Mouse (Mus musculus) CH12.LX (cell line): Measurements from ENCODE around the gene Col4a4. TPM values are rescaled to one million over a fixed set of nuclear protein-coding genes. Genes with fewer than 3 reads are reported as not detected.

ENCODE experiments used
- DNase-seq: peaks from one replicate; pipeline ENCODE4 v3.0.0-alpha.2; 2013; ENCODE audit errors: extremely low read depth
- H3K27ac ChIP-seq: 2 replicates; pipeline ENCODE4 v1.5.1; 2012; ENCODE audit warnings: low read depth, mild to moderate bottlenecking, control low read depth, moderate library complexity; ENCODE audit not compliant: insufficient read depth
- H3K27me3 ChIP-seq: replicated peaks from 2 replicates; pipeline ENCODE3; 2012; ENCODE audit warnings: inconsistent platforms
- H3K36me3 ChIP-seq, 2 experiments: replicated peaks in 1 of 2; 2 replicates each; pipeline versions ENCODE3 to v1.6.1; 2012; ENCODE audit warnings: inconsistent platforms in 1 of 2, low read length in 1 of 2, mild to moderate bottlenecking in 1 of 2, mixed read lengths in 1 of 2, moderate library complexity in 1 of 2; ENCODE audit not compliant: control insufficient read depth in 1 of 2, insufficient read depth in 1 of 2
- H3K4me1 ChIP-seq, 2 experiments: 2 replicates each; pipeline ENCODE4 v1.6.1; 2012; ENCODE audit warnings: inconsistent platforms in 1 of 2, moderate library complexity in 1 of 2; ENCODE audit not compliant: insufficient read depth in 2 of 2, control insufficient read depth in 1 of 2
- H3K4me2 ChIP-seq: 2 replicates; pipeline ENCODE4 v1.6.1; 2012; ENCODE audit warnings: low read depth, mild to moderate bottlenecking, control low read depth; ENCODE audit not compliant: poor library complexity, insufficient read depth, severe bottlenecking
- H3K4me3 ChIP-seq, 3 experiments: fragments of 150-350 bp in 1 of 3; sonication (generic) in 1 of 3; replicated peaks in 1 of 3; 2 replicates each; pipeline versions ENCODE3 to v1.5.1; 2011 to 2012; ENCODE audit warnings: low read depth in 2 of 3, low read length in 2 of 3, mild to moderate bottlenecking in 2 of 3, moderate library complexity in 2 of 3, control low read depth in 1 of 3, improper control_type of control experiment in 1 of 3, inconsistent platforms in 1 of 3, mixed read lengths in 1 of 3; ENCODE audit not compliant: poor library complexity in 1 of 3
- H3K79me2 ChIP-seq: replicated peaks from 2 replicates; pipeline ENCODE4 v1.6.1; 2012; ENCODE audit warnings: mild to moderate bottlenecking, moderate library complexity; ENCODE audit not compliant: control insufficient read depth, poor library complexity, insufficient read depth, severe bottlenecking; ENCODE audit errors: extremely low read depth
- H3K9ac ChIP-seq: 2 replicates; pipeline ENCODE4 v1.6.1; 2012; ENCODE audit warnings: low read depth, mild to moderate bottlenecking, control low read depth, moderate library complexity; ENCODE audit not compliant: insufficient read depth
- H3K9me3 ChIP-seq: replicated peaks from 2 replicates; pipeline ENCODE3; 2012; ENCODE audit warnings: low read length, inconsistent platforms, mixed read lengths
- BHLHE40 ChIP-seq: IDR thresholded peaks from 2 replicates; pipeline ENCODE4 v1.6.1; 2011; ENCODE audit warnings: mild to moderate bottlenecking, low read depth, low read length, improper control_type of control experiment
- CHD1 ChIP-seq: IDR thresholded peaks from 2 replicates; pipeline ENCODE4 v1.6.1; 2012; ENCODE audit warnings: low read depth, low read length, improper control_type of control experiment, inconsistent platforms
- E2F4 ChIP-seq: IDR thresholded peaks from 2 replicates; pipeline ENCODE4 v1.6.1; 2011; ENCODE audit warnings: low read depth, low read length, improper control_type of control experiment; ENCODE audit not compliant: insufficient replicate concordance
- ELF1 ChIP-seq: IDR thresholded peaks from 2 replicates; pipeline ENCODE4 v1.6.1; 2014; ENCODE audit warnings: low read depth, mild to moderate bottlenecking, inconsistent platforms, low read length, improper control_type of control experiment
- EP300 ChIP-seq: IDR thresholded peaks from 2 replicates; pipeline ENCODE4 v1.6.1; 2011; ENCODE audit warnings: low read length, improper control_type of control experiment
- HCFC1 ChIP-seq: IDR thresholded peaks from 2 replicates; pipeline ENCODE4 v1.6.1; 2012; ENCODE audit warnings: low read depth, mild to moderate bottlenecking, inconsistent platforms, low read length, improper control_type of control experiment
- JUN ChIP-seq: IDR thresholded peaks from 2 replicates; pipeline ENCODE4 v1.6.1; 2011; ENCODE audit warnings: low read depth, mild to moderate bottlenecking, low read length, improper control_type of control experiment, moderate library complexity; ENCODE audit not compliant: insufficient read depth
- JUND ChIP-seq: conservative IDR thresholded peaks from 2 replicates; pipeline ENCODE4 v1.6.1; 2011; ENCODE audit warnings: low read depth, low read length, improper control_type of control experiment
- KAT2A ChIP-seq: IDR thresholded peaks from 2 replicates; pipeline ENCODE4 v1.6.1; 2012; ENCODE audit warnings: low read length, improper control_type of control experiment, inconsistent platforms; ENCODE audit not compliant: insufficient replicate concordance
- MAFK ChIP-seq: IDR thresholded peaks from 2 replicates; pipeline ENCODE4 v1.6.1; 2011; ENCODE audit warnings: low read length, improper control_type of control experiment; ENCODE audit not compliant: insufficient replicate concordance
- MAX ChIP-seq: IDR thresholded peaks from 2 replicates; pipeline ENCODE4 v1.6.1; 2011; ENCODE audit warnings: low read length, improper control_type of control experiment
- MAZ ChIP-seq: IDR thresholded peaks from 2 replicates; pipeline ENCODE4 v1.6.1; 2012; ENCODE audit warnings: low read depth, mild to moderate bottlenecking, inconsistent platforms, low read length, improper control_type of control experiment, moderate library complexity
- MEF2A ChIP-seq: IDR thresholded peaks from 2 replicates; pipeline ENCODE4 v1.6.1; 2014; ENCODE audit warnings: low read depth, mild to moderate bottlenecking, inconsistent platforms, low read length, improper control_type of control experiment, borderline replicate concordance
- MXI1 ChIP-seq: IDR thresholded peaks from 2 replicates; pipeline ENCODE4 v1.6.1; 2011; ENCODE audit warnings: mild to moderate bottlenecking, low read depth, low read length, improper control_type of control experiment
- NELFE ChIP-seq: IDR thresholded peaks from 2 replicates; pipeline ENCODE4 v1.6.1; 2011; ENCODE audit warnings: low read depth, low read length, improper control_type of control experiment
- PAX5 ChIP-seq: IDR thresholded peaks from 2 replicates; pipeline ENCODE4 v1.6.1; 2012; ENCODE audit warnings: low read length, inconsistent platforms, mixed read lengths
- POLR2AphosphoS2 ChIP-seq: IDR thresholded peaks from 2 replicates; pipeline ENCODE4 v1.6.1; 2011; ENCODE audit warnings: low read depth, low read length, improper control_type of control experiment
- TBP ChIP-seq: conservative IDR thresholded peaks from 2 replicates; pipeline ENCODE4 v1.6.1; 2011; ENCODE audit warnings: low read depth, low read length, improper control_type of control experiment
- TCF12 ChIP-seq: IDR thresholded peaks from 2 replicates; pipeline ENCODE4 v1.6.1; 2014; ENCODE audit warnings: low read depth, mild to moderate bottlenecking, inconsistent platforms, low read length, improper control_type of control experiment
- USF1 ChIP-seq: IDR thresholded peaks from 2 replicates; pipeline ENCODE4 v1.6.1; 2014; ENCODE audit warnings: low read depth, mild to moderate bottlenecking, inconsistent platforms, low read length, improper control_type of control experiment
- USF2 ChIP-seq: conservative IDR thresholded peaks from 2 replicates; pipeline ENCODE4 v1.6.1; 2011; ENCODE audit warnings: low read depth, low read length, improper control_type of control experiment
- ZNF384 ChIP-seq: IDR thresholded peaks from 2 replicates; pipeline ENCODE4 v1.6.1; 2012; ENCODE audit warnings: low read depth, low read length, improper control_type of control experiment, inconsistent platforms
- dilution Hi-C: fragments of 300-500 bp; cut with MboI; formaldehyde crosslinking; loops from 2 replicates; pipeline ENCODE4 v1.14.3; 2020; ENCODE audit warnings: low sequenced_read_pairs; ENCODE audit not compliant: extremely low pct_unique_long_range_greater_than_20kb, extremely low pct_ligation_motif_present
- in situ Hi-C: fragments of 300-500 bp; cut with MboI; formaldehyde crosslinking; loops from 3 replicates; pipeline ENCODE4 v1.14.3; 2019; ENCODE audit warnings: low sequenced_read_pairs, low pct_ligation_motif_present, low pct_unique_long_range_greater_than_20kb, mixed read lengths
- polyA plus RNA-seq: library from polyadenylated mRNA; unstranded; fragments of >175 nt; gene quantifications from 2 replicates; pipeline ENCODE4 v1.2.1, GENCODE M21; 2012; ENCODE audit warnings: low read depth; ENCODE audit not compliant: insufficient read length
- total RNA-seq, 2 experiments: library from RNA; depleted of rRNA; stranded (reverse); fragments of 300-350 nt in 1 of 2; fragments of >200 nt in 1 of 2; gene quantifications; 2 replicates each; pipeline ENCODE4 v1.2.3; 2012 to 2014

The Col4a4 gene
- total and polyA plus RNA-seq, 3 experiments: under 0.01 to 0.03 TPM; not detected in 1

DNA sequence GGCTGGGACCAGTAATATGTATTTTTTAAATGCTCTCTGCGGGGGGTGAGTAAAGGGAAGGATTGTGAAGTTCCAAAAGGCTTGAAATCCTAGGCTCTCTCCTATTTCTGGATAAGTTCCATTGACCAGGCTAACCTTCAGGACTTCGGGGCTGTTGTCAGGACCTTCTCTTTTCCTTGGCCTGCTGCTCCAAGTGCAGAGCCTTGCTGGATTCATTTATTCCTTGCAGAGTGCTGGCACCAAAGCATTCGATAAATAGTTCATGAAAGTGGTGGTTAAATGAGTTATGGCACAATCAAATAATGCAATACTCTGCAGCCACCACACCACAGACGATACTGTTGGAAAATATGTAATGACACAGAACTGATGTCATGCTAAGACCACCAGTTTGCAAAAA, 127.3 kb downstream of the Col4a4 start:
- DNase-seq: no peak
- H3K36me3 ChIP-seq: no peaks in the 10 kb centered on the region
- TF ChIP-seq JUN: no peak
- TF ChIP-seq MAZ: no peak
- TF ChIP-seq MEF2A: no peak
- TF ChIP-seq KAT2A: no peak
- no peak for TF ChIP-seq BHLHE40
- TF ChIP-seq USF1: no peak
- TF ChIP-seq USF2: no peak
- TF ChIP-seq JUND: no peak
- TF ChIP-seq ELF1: no peak
- no peak for TF ChIP-seq MAFK
- TF ChIP-seq PAX5: no peak
- TF ChIP-seq CHD1: no peak
- no peak for TF ChIP-seq TBP
- TF ChIP-seq TCF12: no peak
- in situ Hi-C loops (no loop called here), dilution Hi-C loops (no loop called here)
- H3K4me2 ChIP-seq: no peak overlapping the region
- H3K4me3 ChIP-seq: no peak overlapping the region
- no peak overlapping the region for H3K9ac ChIP-seq
- no peaks in the 10 kb centered on the region for H3K4me1 ChIP-seq
- no peaks in the 10 kb centered on the region for H3K9me3 ChIP-seq
- no peaks in the 10 kb centered on the region for H3K79me2 ChIP-seq
- H3K27me3 ChIP-seq: no peaks in the 10 kb centered on the region
- no peak overlapping the region for H3K27ac ChIP-seq

DNA sequence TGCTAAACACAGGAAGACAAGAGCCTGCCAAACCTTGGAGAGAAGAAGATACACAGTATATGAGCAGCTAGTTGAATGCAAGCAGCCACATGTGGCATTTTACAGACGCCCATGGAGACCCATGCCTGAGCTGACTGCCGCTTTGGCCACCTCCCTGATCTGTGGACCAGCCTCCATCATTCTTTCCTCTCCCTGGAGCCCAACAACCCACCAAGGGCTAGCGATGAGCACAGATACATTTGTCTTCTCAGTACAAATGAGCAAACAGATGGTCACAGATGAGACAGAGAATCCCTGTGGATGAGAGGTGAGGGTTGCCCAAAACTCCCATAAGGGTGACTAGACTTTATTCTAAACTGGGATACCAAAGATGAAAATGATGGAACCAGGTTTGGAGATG, 132.6 kb downstream of the Col4a4 start:
- in situ Hi-C loops: no loop called here
- H3K27ac ChIP-seq: no peak overlapping the region

More for the DNA sequence above, 132.6 kb downstream of the Col4a4 start:
- Histone ChIP-seq H3K4me1 (no peaks in the 10 kb centered on the region), H3K27me3 (no peaks in the 10 kb centered on the region), H3K9ac (no peak overlapping the region), H3K4me2 (no peak overlapping the region), H3K36me3 (no peaks in the 10 kb centered on the region), H3K9me3 (no peaks in the 10 kb centered on the region), H3K79me2 (no peaks in the 10 kb centered on the region), H3K4me3 (no peak overlapping the region)
- TF ChIP-seq MAZ (no peak), NELFE (no peak), MEF2A (no peak), ZNF384 (no peak), USF2 (no peak), E2F4 (no peak), HCFC1 (no peak), MXI1 (no peak), MAX (no peak), POLR2AphosphoS2 (no peak), EP300 (no peak)
- dilution Hi-C loops: no loop called here
- DNase-seq: no peak
